Mouse (Mus musculus) left cerebral cortex, postnatal 10 days (tissue): ENCODE results near the gene Larp1. TPM values are rescaled to one million over a fixed set of nuclear protein-coding genes. Genes with fewer than 3 reads are reported as not detected.

Experiments
- total RNA-seq, 2 experiments: library from RNA; stranded (reverse); gene quantifications; 2 replicates each; pipeline ENCODE4 v1.2.3; 2021

Larp1 gene
- total RNA-seq, 2 experiments from 2014 or later, result 86.2 to 89.1 TPM

Other genes with a start within 250 kb of the Larp1 start
- 10 to 100 TPM; 38.5 TPM for gene Sap30l, start 207.4 kb upstream of the Larp1 start, total RNA-seq
- not detected for gene Hand1, start 176.2 kb upstream of the Larp1 start, total RNA-seq
- not detected for gene Gm12248, start 84.1 kb downstream of the Larp1 start, total RNA-seq
- gene Cnot8, start 95.1 kb downstream of the Larp1 start, total RNA-seq, result 10 to 100 TPM; 50.4 to 51.1 TPM
- gene Gemin5, start 159.5 kb downstream of the Larp1 start, total RNA-seq, result 10 to 100 TPM; 15.7 to 17.8 TPM
- gene Mrpl22, start 162.6 kb downstream of the Larp1 start, total RNA-seq, result 10 to 100 TPM; 31.0 to 38.0 TPM
- 1 to 10 TPM; 1.1 to 1.9 TPM for gene Igtp, start 190.5 kb downstream of the Larp1 start, total RNA-seq
- gene Irgm2, start 190.6 kb downstream of the Larp1 start, total RNA-seq, result 1 to 10 TPM; 1.2 to 1.5 TPM